ENCODE assay signal across 7 mouse cellular contexts in the genomic region with DNA sequence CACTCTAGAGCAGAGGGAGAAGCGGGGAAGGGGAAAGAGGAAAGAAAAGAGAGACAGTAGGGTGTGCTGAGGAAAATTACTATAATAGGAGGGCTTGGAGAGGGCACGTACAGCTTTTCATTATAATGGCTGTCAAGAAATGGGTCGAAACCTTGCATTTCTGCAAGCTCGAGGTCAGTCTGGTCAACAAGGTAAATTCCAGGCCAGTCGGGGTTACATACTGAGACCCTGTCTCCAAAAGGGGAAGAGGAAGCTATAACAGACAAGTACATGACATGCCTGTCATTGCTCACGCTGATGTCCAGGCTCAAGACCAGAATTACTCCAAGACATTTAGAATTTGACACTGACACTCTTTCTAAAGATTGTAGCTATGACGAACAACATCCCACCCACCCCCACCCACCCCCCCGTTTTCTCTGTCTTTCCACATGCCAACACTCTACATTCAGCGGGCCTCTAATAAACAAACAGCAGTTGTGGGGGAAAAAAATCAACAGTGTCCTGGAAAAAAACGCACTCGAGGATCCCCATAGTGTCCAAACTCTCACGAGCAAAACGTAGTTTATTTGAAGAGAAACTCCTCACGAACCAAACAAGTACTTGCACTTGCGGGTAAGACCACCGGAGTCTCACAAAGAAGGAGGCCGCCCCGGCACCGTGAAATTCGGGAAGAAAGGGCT. TPM values are rescaled to one million over a fixed set of nuclear protein-coding genes. Genes with fewer than 3 reads are reported as not detected.
DNase-seq lines count a peak whose midpoint lies in the region; ATAC-seq and TF ChIP-seq lines count a peak whose summit lies in the region.

A gene (plus strand): TSS at position 534 of the 683 bp plus-strand sequence.

- ATAC-seq in hindbrain, embryonic 13.5 days (ENCODE audit: low FRiP score) = peak; percentile 15
- peak; percentile 11; the same call in 1 of the 2 replicates for ATAC-seq in liver, embryonic 13.5 days (ENCODE audit: low read depth)

- peak within 1 kb of the TSS; percentile 90 for H3K9ac ChIP-seq in hindbrain, embryonic 13.5 days
- H3K9ac ChIP-seq in liver, embryonic 13.5 days = peak within 1 kb of the TSS; percentile 71

- TF ChIP-seq CTCF in lung, adult 2 months (IDR thresholded peaks at IDR 0.05; ENCODE audit: insufficient read depth, low read length) = no peak

- H3K36me3 ChIP-seq in hindbrain, embryonic 13.5 days = peaks cover 10% of the 10 kb centered on the region; the same call in 1 of the 2 replicates
- no peaks in the 10 kb centered on the region for H3K36me3 ChIP-seq in liver, embryonic 13.5 days

- H3K9me3 ChIP-seq in hindbrain, embryonic 13.5 days = no peaks in the 10 kb centered on the region
- H3K9me3 ChIP-seq in liver, embryonic 13.5 days (replicated peaks) = no peaks in the 10 kb centered on the region

- 14% methylated on average over 20 of the region's 20 CpGs for WGBS in lung, adult 2 months
- WGBS in hindbrain, embryonic 13.5 days = 12% methylated on average over 20 of the region's 20 CpGs
- 12% methylated on average over 20 of the region's 20 CpGs for WGBS in liver, embryonic 13.5 days (ENCODE audit: insufficient replicate concordance)

- H3K4me3 ChIP-seq in lung, adult 2 months (replicated peaks; ENCODE audit: extremely low read depth, low read depth, low read length) = peak within 1 kb of the TSS; percentile 81
- peak within 1 kb of the TSS; percentile 72 for H3K4me3 ChIP-seq in hindbrain, embryonic 13.5 days
- peak within 1 kb of the TSS; percentile 77 for H3K4me3 ChIP-seq in liver, embryonic 13.5 days (replicated peaks)

- H3K27ac ChIP-seq in hindbrain, embryonic 13.5 days = peak within 1 kb of the TSS; percentile 97
- H3K27ac ChIP-seq in liver, embryonic 13.5 days = peak within 1 kb of the TSS; percentile 9; the same call in 1 of the 2 replicates

- no peaks in the 10 kb centered on the region for H3K27me3 ChIP-seq in hindbrain, embryonic 13.5 days
- no peaks in the 10 kb centered on the region for H3K27me3 ChIP-seq in liver, embryonic 13.5 days

- DNase-seq in lung, adult 2 months = no peak
- no peak for DNase-seq in lung, postnatal 10 days
- DNase-seq in cerebellum, postnatal 14 days = peak; percentile 6 to 15
- no peak for DNase-seq in liver, embryonic 13.5 days
- DNase-seq in Muller cell, postnatal 12 days (ENCODE audit: inconsistent ontology term) = no peak
- DNase-seq in thymus, adult 18-20 months = no peak

- H3K4me2 ChIP-seq in hindbrain, embryonic 13.5 days = peak within 1 kb of the TSS; percentile 62
- peak within 1 kb of the TSS; percentile 96 for H3K4me2 ChIP-seq in liver, embryonic 13.5 days

- no peak for TF ChIP-seq POLR2A in lung, adult 2 months (IDR thresholded peaks at IDR 0.05; ENCODE audit: borderline replicate concordance, extremely low read depth, low read depth, low read length)

- H3K4me1 ChIP-seq in lung, adult 2 months (ENCODE audit: control insufficient read depth, insufficient read depth, low read length) = no peaks in the 10 kb centered on the region
- H3K4me1 ChIP-seq in hindbrain, embryonic 13.5 days (replicated peaks) = peaks cover 16% of the 10 kb centered on the region
- H3K4me1 ChIP-seq in liver, embryonic 13.5 days (replicated peaks) = peaks cover 12% of the 10 kb centered on the region

RNA-seq across cellular contexts. Expression of the gene that starts here (rescaled TPM):
- polyA plus RNA-seq in lung, adult 2 months (2012; rRNA removed) = 5.2 and 13.0 TPM in 2 replicates
- 29.1 and 32.9 TPM in 2 replicates for polyA plus RNA-seq in hindbrain, embryonic 13.5 days (2015; fragmentation: Nextera tagmentation; extraction: Ambion mirVana)
- polyA plus RNA-seq in liver, embryonic 13.5 days (2015; fragmentation: Nextera tagmentation; extraction: Ambion mirVana) = 2.0 and 2.1 TPM in 2 replicates

Comparison
In these comparisons a context has a peak if more than half of its experiments do, and no peak if none do; other contexts are left out.
1. DNase-seq: peak in cerebellum, postnatal 14 days (2 of 2); none in lung, adult 2 months (single experiment), lung, postnatal 10 days (single experiment), liver, embryonic 13.5 days (single experiment), Muller cell, postnatal 12 days (single experiment) and thymus, adult 18-20 months (0 of 2).
2. Peak in every context shown above with its lines, with median percentiles within 50 percentile points of each other: H3K4me3 ChIP-seq.